Mouse (Mus musculus) myocyte (in vitro differentiated cells): ENCODE results near the gene Tas1r1. TPM values are rescaled to one million over a fixed set of nuclear protein-coding genes. Genes with fewer than 3 reads are reported as not detected.

Source experiments
- H3K27me3 ChIP-seq: one replicate; pipeline ENCODE4 v1.6.1; 2011; ENCODE audit not compliant: control insufficient read depth, insufficient read depth, insufficient read length
- H3K36me3 ChIP-seq: one replicate; pipeline ENCODE4 v1.6.1; 2011; ENCODE audit not compliant: control insufficient read depth, insufficient read depth
- H3K4me2 ChIP-seq: one replicate; pipeline ENCODE4 v1.6.1; 2011; ENCODE audit warnings: low read depth, control low read depth
- H3K4me3 ChIP-seq: one replicate; pipeline ENCODE4 v1.5.1; 2011; ENCODE audit warnings: mild to moderate bottlenecking, control low read depth, moderate library complexity
- H3K79me2 ChIP-seq: one replicate; pipeline ENCODE4 v1.6.1; 2011; ENCODE audit not compliant: control insufficient read depth, insufficient read depth
- H3ac ChIP-seq: one replicate; pipeline ENCODE4 v1.6.1; 2011; ENCODE audit not compliant: control insufficient read depth, insufficient read length
- CEBPB ChIP-seq: IDR thresholded peaks from 2 replicates; pipeline ENCODE4 v1.6.1; 2011; ENCODE audit warnings: mild to moderate bottlenecking, moderate library complexity; ENCODE audit not compliant: poor library complexity, insufficient read depth, severe bottlenecking
- E2F4 ChIP-seq: IDR thresholded peaks from one replicate; pipeline ENCODE4 v1.6.1; 2011; ENCODE audit warnings: mild to moderate bottlenecking, control low read depth, moderate library complexity; ENCODE audit not compliant: insufficient read depth
- MAX ChIP-seq: IDR thresholded peaks from one replicate; pipeline ENCODE4 v1.6.1; 2011; ENCODE audit warnings: low read depth, mild to moderate bottlenecking, control low read depth
- MYOD1 ChIP-seq, 3 experiments: IDR thresholded peaks; one replicate each; pipeline ENCODE4 v1.6.1; 2011; ENCODE audit warnings: control low read depth in 2 of 3, low read depth in 2 of 3, mild to moderate bottlenecking in 2 of 3, moderate library complexity in 1 of 3; ENCODE audit not compliant: insufficient read length in 2 of 3, control insufficient read depth in 1 of 3
- MYOG ChIP-seq, 3 experiments: IDR thresholded peaks; one replicate each; pipeline ENCODE4 v1.6.1; 2011; ENCODE audit warnings: control low read depth in 2 of 3, low read depth in 2 of 3, mild to moderate bottlenecking in 2 of 3; ENCODE audit not compliant: insufficient read length in 2 of 3, control insufficient read depth in 1 of 3, insufficient read depth in 1 of 3
- POLR2A ChIP-seq: IDR thresholded peaks from one replicate; pipeline ENCODE4 v1.6.1; 2011; ENCODE audit warnings: low read depth, mild to moderate bottlenecking, control low read depth, moderate library complexity; ENCODE audit not compliant: insufficient read length
- POLR2AphosphoS2 ChIP-seq: IDR thresholded peaks from one replicate; pipeline ENCODE4 v1.6.1; 2011; ENCODE audit warnings: low read depth, control low read depth; ENCODE audit not compliant: insufficient read length
- REST ChIP-seq: IDR thresholded peaks from one replicate; pipeline ENCODE4 v1.6.1; 2011; ENCODE audit warnings: mild to moderate bottlenecking, control low read depth, moderate library complexity; ENCODE audit not compliant: insufficient read depth, insufficient read length
- SRF ChIP-seq: IDR thresholded peaks from one replicate; pipeline ENCODE4 v1.6.1; 2011; ENCODE audit warnings: low read depth; ENCODE audit not compliant: control insufficient read depth, insufficient read length
- TCF12 ChIP-seq: IDR thresholded peaks from one replicate; pipeline ENCODE4 v1.6.1; 2011; ENCODE audit warnings: mild to moderate bottlenecking, control low read depth; ENCODE audit not compliant: poor library complexity, insufficient read depth, severe bottlenecking
- TCF3 ChIP-seq: IDR thresholded peaks from one replicate; pipeline ENCODE4 v1.6.1; 2011; ENCODE audit warnings: low read depth, control low read depth; ENCODE audit not compliant: insufficient read length
- USF1 ChIP-seq: IDR thresholded peaks from one replicate; pipeline ENCODE4 v1.6.1; 2011; ENCODE audit warnings: low read depth, mild to moderate bottlenecking, control low read depth, moderate library complexity
- polyA plus RNA-seq: library from polyadenylated mRNA; unstranded; fragments of >200 nt; fragmentation: generic; extraction: Trizol; gene quantifications from one replicate; pipeline ENCODE4 v1.2.1, GENCODE M21; 2012; ENCODE audit warnings: missing spikeins

Gene Tas1r1
- polyA plus RNA-seq, 1 experiment = 14.7 TPM

- no peak overlapping the region for H3ac ChIP-seq
- TF ChIP-seq REST (no peak), POLR2AphosphoS2 (no peak), TCF3 (no peak), USF1 (no peak), MAX (no peak), MYOD1 (IDR thresholded peaks at IDR 0.05; ENCODE audit: control insufficient read depth in 1 of 3, insufficient read length in 2 of 3, low read depth in 2 of 3) (no peak), E2F4 (no peak), CEBPB (no peak), TCF12 (no peak), MYOG (IDR thresholded peaks at IDR 0.05; ENCODE audit: control insufficient read depth in 1 of 3, insufficient read depth in 1 of 3, insufficient read length in 2 of 3, low read depth in 2 of 3) (no peak), SRF (no peak), POLR2A (no peak)
- peaks cover 14% of the 10 kb centered on the region for H3K36me3 ChIP-seq
- H3K4me2 ChIP-seq = no peak overlapping the region
- no peaks in the 10 kb centered on the region for H3K27me3 ChIP-seq
- H3K79me2 ChIP-seq = peaks cover 7% of the 10 kb centered on the region
- no peak overlapping the region for H3K4me3 ChIP-seq
Measured at GRCm38 (mm10) chr4:152019073-152019472, 19.3 kb downstream of the Tas1r1 start.

- TF ChIP-seq MYOD1 (IDR thresholded peaks at IDR 0.05; ENCODE audit: control insufficient read depth in 1 of 3, insufficient read length in 2 of 3, low read depth in 2 of 3) (peak in 2 of 3 experiments; percentile 13 to 14), MAX (no peak)
- Histone ChIP-seq H3K4me3 (no peak overlapping the region), H3ac (no peak overlapping the region), H3K4me2 (peak overlapping the region; percentile 98), H3K27me3 (no peaks in the 10 kb centered on the region), H3K79me2 (peaks cover 46% of the 10 kb centered on the region), H3K36me3 (peaks cover 10% of the 10 kb centered on the region)
Measured at GRCm38 (mm10) chr4:152013036-152013813, 25.1 kb downstream of the Tas1r1 start.

GRCm38 (mm10) chr4:152012109-152012508, 26.3 kb downstream of the Tas1r1 start:
- peaks cover 6% of the 10 kb centered on the region for H3K36me3 ChIP-seq
- no peaks in the 10 kb centered on the region for H3K27me3 ChIP-seq
- peak overlapping the region; percentile 55 for H3K4me3 ChIP-seq
- no peak overlapping the region for H3ac ChIP-seq
- peak in 2 of 3 experiments; percentile 30 to 72 for TF ChIP-seq MYOG (IDR thresholded peaks at IDR 0.05; ENCODE audit: control insufficient read depth in 1 of 3, insufficient read depth in 1 of 3, insufficient read length in 2 of 3, low read depth in 2 of 3)
- TF ChIP-seq MYOD1 (IDR thresholded peaks at IDR 0.05; ENCODE audit: control insufficient read depth in 1 of 3, insufficient read length in 2 of 3, low read depth in 2 of 3) = peak in 2 of 3 experiments; percentile 46 to 79
- no peak for TF ChIP-seq SRF
- peaks cover 46% of the 10 kb centered on the region for H3K79me2 ChIP-seq
- peak overlapping the region; percentile 98 for H3K4me2 ChIP-seq

GRCm38 (mm10) chr4:152011171-152011760, 27.1 kb downstream of the Tas1r1 start:
- H3K4me2 ChIP-seq = peak overlapping the region; percentile 98
- H3ac ChIP-seq = no peak overlapping the region
- peaks cover 46% of the 10 kb centered on the region for H3K79me2 ChIP-seq
- TF ChIP-seq POLR2A (no peak), TCF12 (no peak), MAX (no peak), MYOD1 (IDR thresholded peaks at IDR 0.05; ENCODE audit: control insufficient read depth in 1 of 3, insufficient read length in 2 of 3, low read depth in 2 of 3) (no peak), USF1 (no peak), MYOG (IDR thresholded peaks at IDR 0.05; ENCODE audit: control insufficient read depth in 1 of 3, insufficient read depth in 1 of 3, insufficient read length in 2 of 3, low read depth in 2 of 3) (no peak), POLR2AphosphoS2 (no peak), E2F4 (no peak), SRF (no peak), CEBPB (no peak), TCF3 (no peak), REST (no peak)
- H3K4me3 ChIP-seq = peak overlapping the region; percentile 55
- H3K27me3 ChIP-seq = no peaks in the 10 kb centered on the region
- H3K36me3 ChIP-seq = peaks cover 6% of the 10 kb centered on the region

GRCm38 (mm10) chr4:152010707-152011134, 27.6 kb downstream of the Tas1r1 start:
- no peak for TF ChIP-seq CEBPB
- peak; percentile 45 for TF ChIP-seq TCF12
- peak; percentile 57 for TF ChIP-seq POLR2AphosphoS2
- TF ChIP-seq USF1 = no peak
- TF ChIP-seq TCF3 = peak; percentile 36
- TF ChIP-seq POLR2A = peak; percentile 47
- TF ChIP-seq MAX = no peak
- no peak for TF ChIP-seq REST
- no peak for TF ChIP-seq SRF
- TF ChIP-seq MYOG (IDR thresholded peaks at IDR 0.05; ENCODE audit: control insufficient read depth in 1 of 3, insufficient read depth in 1 of 3, insufficient read length in 2 of 3, low read depth in 2 of 3) = peak; percentile 52 to 91 (median 88)
- TF ChIP-seq MYOD1 (IDR thresholded peaks at IDR 0.05; ENCODE audit: control insufficient read depth in 1 of 3, insufficient read length in 2 of 3, low read depth in 2 of 3) = peak; percentile 32 to 83 (median 77)
- TF ChIP-seq E2F4 = no peak
- Histone ChIP-seq H3ac (peak overlapping the region; percentile 69), H3K27me3 (no peaks in the 10 kb centered on the region), H3K79me2 (peaks cover 44% of the 10 kb centered on the region), H3K4me2 (peak overlapping the region; percentile 98), H3K4me3 (peak overlapping the region; percentile 55), H3K36me3 (peaks cover 4% of the 10 kb centered on the region)
